Mouse (Mus musculus): ENCODE measurements around the gene Vps8. TPM values are rescaled to one million over a fixed set of nuclear protein-coding genes. Genes with fewer than 3 reads are reported as not detected.

The Vps8 gene
- polyA plus RNA-seq, 1 experiment from 2014 or later: 39.6 TPM

GRCm38 (mm10) chr16:21413819-21414218 lies 9.1 kb upstream of the Vps8 start:
- H3K9ac ChIP-seq (replicated peaks; ENCODE audit: low read depth, low read length): no peak overlapping the region
- 82% methylated on average over 3 of the region's 3 CpGs for WGBS
- H3K36me3 ChIP-seq (ENCODE audit: control insufficient read depth, insufficient read depth): no peaks in the 10 kb centered on the region
- H3K4me1 ChIP-seq (replicated peaks; ENCODE audit: control insufficient read depth, insufficient read depth, low read length): no peaks in the 10 kb centered on the region
- no peaks in the 10 kb centered on the region for H3K9me3 ChIP-seq (ENCODE audit: control insufficient read depth, low read length)
- H3K27ac ChIP-seq (ENCODE audit: low read length): no peak overlapping the region
- no peak overlapping the region for H3K4me3 ChIP-seq (replicated peaks; ENCODE audit: low read length)
- no peak overlapping the region for H3K4me2 ChIP-seq (ENCODE audit: low read length)
- ATAC-seq: no peak
- H3K27me3 ChIP-seq (replicated peaks; ENCODE audit: control insufficient read depth, insufficient read depth, low read length): no peaks in the 10 kb centered on the region

- WGBS: 94% methylated on average over 8 of the region's 8 CpGs
- no peaks in the 10 kb centered on the region for H3K27me3 ChIP-seq (replicated peaks; ENCODE audit: control insufficient read depth, insufficient read depth, low read length)
- H3K9ac ChIP-seq (replicated peaks; ENCODE audit: low read depth, low read length): no peak overlapping the region
- no peak overlapping the region for H3K4me2 ChIP-seq (ENCODE audit: low read length)
- no peaks in the 10 kb centered on the region for H3K9me3 ChIP-seq (ENCODE audit: control insufficient read depth, low read length)
- H3K36me3 ChIP-seq (ENCODE audit: control insufficient read depth, insufficient read depth): no peaks in the 10 kb centered on the region
- H3K4me1 ChIP-seq (replicated peaks; ENCODE audit: control insufficient read depth, insufficient read depth, low read length): no peaks in the 10 kb centered on the region
- ATAC-seq: no peak
- H3K4me3 ChIP-seq (replicated peaks; ENCODE audit: low read length): no peak overlapping the region
- no peak overlapping the region for H3K27ac ChIP-seq (ENCODE audit: low read length)
These were observed 7.8 kb upstream of the Vps8 start for GRCm38 (mm10) chr16:21415128-21415527.

- no peak overlapping the region for H3K4me2 ChIP-seq (ENCODE audit: low read length)
- 27% methylated on average over 5 of the region's 5 CpGs for WGBS
- H3K27ac ChIP-seq (ENCODE audit: low read length): no peak overlapping the region
- H3K36me3 ChIP-seq (ENCODE audit: control insufficient read depth, insufficient read depth): no peaks in the 10 kb centered on the region
- no peaks in the 10 kb centered on the region for H3K4me1 ChIP-seq (replicated peaks; ENCODE audit: control insufficient read depth, insufficient read depth, low read length)
- no peak overlapping the region for H3K9ac ChIP-seq (replicated peaks; ENCODE audit: low read depth, low read length)
- H3K27me3 ChIP-seq (replicated peaks; ENCODE audit: control insufficient read depth, insufficient read depth, low read length): no peaks in the 10 kb centered on the region
- no peaks in the 10 kb centered on the region for H3K9me3 ChIP-seq (ENCODE audit: control insufficient read depth, low read length)
- no peak for ATAC-seq
- no peak overlapping the region for H3K4me3 ChIP-seq (replicated peaks; ENCODE audit: low read length)
These were observed 4.9 kb upstream of the Vps8 start for GRCm38 (mm10) chr16:21418012-21418411.

DNA sequence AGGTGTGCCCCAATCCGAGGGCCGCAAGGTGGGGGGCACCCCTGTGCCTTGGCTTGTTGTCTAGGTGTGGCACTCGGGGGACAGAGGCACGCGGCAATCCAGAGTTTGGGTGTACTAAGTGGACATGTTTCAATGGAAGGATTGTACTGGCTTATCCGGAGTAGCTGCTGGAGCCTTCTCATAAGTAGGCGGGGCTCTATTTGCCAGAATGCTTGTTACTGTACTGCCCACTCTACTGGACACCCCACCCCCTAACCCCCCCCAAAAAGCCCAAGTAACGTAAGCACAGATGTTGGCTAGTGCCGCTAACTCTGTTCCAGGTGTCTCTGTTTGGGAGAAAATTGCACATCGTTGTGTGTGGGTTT lies 610 bp downstream of the Vps8 start:
- 2% methylated on average over 10 of the region's 10 CpGs for WGBS
- ATAC-seq: no peak
- peak overlapping the region; percentile 37; the same call in 1 of the 2 replicates for H3K27ac ChIP-seq (ENCODE audit: low read length)

GRCm38 (mm10) chr16:21428131-21428530 lies 5.2 kb downstream of the Vps8 start:
- ATAC-seq: no peak

More for the DNA sequence above, 610 bp downstream of the Vps8 start:
- Histone ChIP-seq H3K4me3 (replicated peaks; ENCODE audit: low read length) (peak overlapping the region; percentile 83), H3K27me3 (replicated peaks; ENCODE audit: control insufficient read depth, insufficient read depth, low read length) (no peaks in the 10 kb centered on the region), H3K9me3 (ENCODE audit: control insufficient read depth, low read length) (no peaks in the 10 kb centered on the region), H3K4me2 (ENCODE audit: low read length) (peak overlapping the region; percentile 80), H3K9ac (replicated peaks; ENCODE audit: low read depth, low read length) (peak overlapping the region; percentile 86), H3K4me1 (replicated peaks; ENCODE audit: control insufficient read depth, insufficient read depth, low read length) (peaks cover 4% of the 10 kb centered on the region), H3K36me3 (ENCODE audit: control insufficient read depth, insufficient read depth) (no peaks in the 10 kb centered on the region)

GRCm38 (mm10) chr16:21430377-21431060 lies 7.6 kb downstream of the Vps8 start:
- Histone ChIP-seq H3K9me3 (ENCODE audit: control insufficient read depth, low read length) (no peaks in the 10 kb centered on the region), H3K4me3 (replicated peaks; ENCODE audit: low read length) (no peak overlapping the region), H3K27me3 (replicated peaks; ENCODE audit: control insufficient read depth, insufficient read depth, low read length) (no peaks in the 10 kb centered on the region), H3K36me3 (ENCODE audit: control insufficient read depth, insufficient read depth) (no peaks in the 10 kb centered on the region), H3K27ac (ENCODE audit: low read length) (no peak overlapping the region), H3K4me2 (ENCODE audit: low read length) (no peak overlapping the region), H3K4me1 (replicated peaks; ENCODE audit: control insufficient read depth, insufficient read depth, low read length) (no peaks in the 10 kb centered on the region), H3K9ac (replicated peaks; ENCODE audit: low read depth, low read length) (no peak overlapping the region)
- ATAC-seq: no peak
- 89% methylated on average over 2 of the region's 2 CpGs for WGBS

More at GRCm38 (mm10) chr16:21428131-21428530, 5.2 kb downstream of the Vps8 start:
- Histone ChIP-seq H3K4me3 (replicated peaks; ENCODE audit: low read length) (no peak overlapping the region), H3K36me3 (ENCODE audit: control insufficient read depth, insufficient read depth) (no peaks in the 10 kb centered on the region), H3K27ac (ENCODE audit: low read length) (no peak overlapping the region), H3K4me2 (ENCODE audit: low read length) (no peak overlapping the region), H3K27me3 (replicated peaks; ENCODE audit: control insufficient read depth, insufficient read depth, low read length) (no peaks in the 10 kb centered on the region), H3K9me3 (ENCODE audit: control insufficient read depth, low read length) (no peaks in the 10 kb centered on the region), H3K4me1 (replicated peaks; ENCODE audit: control insufficient read depth, insufficient read depth, low read length) (peaks cover 4% of the 10 kb centered on the region), H3K9ac (replicated peaks; ENCODE audit: low read depth, low read length) (no peak overlapping the region)
- 83% methylated on average over 5 of the region's 5 CpGs for WGBS

GRCm38 (mm10) chr16:21431614-21432013 lies 8.7 kb downstream of the Vps8 start:
- Histone ChIP-seq H3K9me3 (ENCODE audit: control insufficient read depth, low read length) (no peaks in the 10 kb centered on the region), H3K9ac (replicated peaks; ENCODE audit: low read depth, low read length) (no peak overlapping the region), H3K27ac (ENCODE audit: low read length) (no peak overlapping the region), H3K4me2 (ENCODE audit: low read length) (no peak overlapping the region), H3K4me3 (replicated peaks; ENCODE audit: low read length) (no peak overlapping the region), H3K27me3 (replicated peaks; ENCODE audit: control insufficient read depth, insufficient read depth, low read length) (no peaks in the 10 kb centered on the region), H3K36me3 (ENCODE audit: control insufficient read depth, insufficient read depth) (no peaks in the 10 kb centered on the region), H3K4me1 (replicated peaks; ENCODE audit: control insufficient read depth, insufficient read depth, low read length) (no peaks in the 10 kb centered on the region)
- ATAC-seq: no peak
- 86% methylated on average over 3 of the region's 3 CpGs for WGBS

GRCm38 (mm10) chr16:21433543-21433942 lies 10.6 kb downstream of the Vps8 start:
- H3K4me1 ChIP-seq (replicated peaks; ENCODE audit: control insufficient read depth, insufficient read depth, low read length): no peaks in the 10 kb centered on the region
- H3K9me3 ChIP-seq (ENCODE audit: control insufficient read depth, low read length): no peaks in the 10 kb centered on the region
- no peak for ATAC-seq
- no peak overlapping the region for H3K4me2 ChIP-seq (ENCODE audit: low read length)
- no peak overlapping the region for H3K27ac ChIP-seq (ENCODE audit: low read length)
- no peak overlapping the region for H3K4me3 ChIP-seq (replicated peaks; ENCODE audit: low read length)
- 41% methylated on average over 3 of the region's 3 CpGs for WGBS
- H3K36me3 ChIP-seq (ENCODE audit: control insufficient read depth, insufficient read depth): peaks cover 7% of the 10 kb centered on the region
- no peak overlapping the region for H3K9ac ChIP-seq (replicated peaks; ENCODE audit: low read depth, low read length)
- no peaks in the 10 kb centered on the region for H3K27me3 ChIP-seq (replicated peaks; ENCODE audit: control insufficient read depth, insufficient read depth, low read length)

GRCm38 (mm10) chr16:21441012-21441411 lies 18.1 kb downstream of the Vps8 start:
- Histone ChIP-seq H3K27ac (ENCODE audit: low read length) (no peak overlapping the region), H3K4me3 (replicated peaks; ENCODE audit: low read length) (no peak overlapping the region), H3K9me3 (ENCODE audit: control insufficient read depth, low read length) (no peaks in the 10 kb centered on the region), H3K4me2 (ENCODE audit: low read length) (no peak overlapping the region), H3K27me3 (replicated peaks; ENCODE audit: control insufficient read depth, insufficient read depth, low read length) (no peaks in the 10 kb centered on the region), H3K9ac (replicated peaks; ENCODE audit: low read depth, low read length) (no peak overlapping the region), H3K4me1 (replicated peaks; ENCODE audit: control insufficient read depth, insufficient read depth, low read length) (no peaks in the 10 kb centered on the region), H3K36me3 (ENCODE audit: control insufficient read depth, insufficient read depth) (peaks cover 18% of the 10 kb centered on the region)
- no peak for ATAC-seq
